Mouse (Mus musculus): ENCODE results near the gene Misp.

GRCm38 (mm10) chr10:79820277-79820676 lies 512 bp upstream of the Misp start:
- no peak for TF ChIP-seq CTCF (IDR thresholded peaks at IDR 0.05; ENCODE audit: borderline replicate concordance, insufficient read depth, low read depth, low read length)
- no peak for TF ChIP-seq POLR2A (IDR thresholded peaks at IDR 0.05; ENCODE audit: borderline replicate concordance, insufficient read depth, low read length)

Data from cerebellum, adult 2 months (tissue).